Mouse (Mus musculus): ENCODE results near the gene Amdhd2. TPM values are rescaled to one million over a fixed set of nuclear protein-coding genes. Genes with fewer than 3 reads are reported as not detected.

Amdhd2 gene
- 30.8 TPM in 2 replicates for polyA plus RNA-seq (2015; fragmentation: Nextera tagmentation; extraction: Ambion mirVana)

DNA sequence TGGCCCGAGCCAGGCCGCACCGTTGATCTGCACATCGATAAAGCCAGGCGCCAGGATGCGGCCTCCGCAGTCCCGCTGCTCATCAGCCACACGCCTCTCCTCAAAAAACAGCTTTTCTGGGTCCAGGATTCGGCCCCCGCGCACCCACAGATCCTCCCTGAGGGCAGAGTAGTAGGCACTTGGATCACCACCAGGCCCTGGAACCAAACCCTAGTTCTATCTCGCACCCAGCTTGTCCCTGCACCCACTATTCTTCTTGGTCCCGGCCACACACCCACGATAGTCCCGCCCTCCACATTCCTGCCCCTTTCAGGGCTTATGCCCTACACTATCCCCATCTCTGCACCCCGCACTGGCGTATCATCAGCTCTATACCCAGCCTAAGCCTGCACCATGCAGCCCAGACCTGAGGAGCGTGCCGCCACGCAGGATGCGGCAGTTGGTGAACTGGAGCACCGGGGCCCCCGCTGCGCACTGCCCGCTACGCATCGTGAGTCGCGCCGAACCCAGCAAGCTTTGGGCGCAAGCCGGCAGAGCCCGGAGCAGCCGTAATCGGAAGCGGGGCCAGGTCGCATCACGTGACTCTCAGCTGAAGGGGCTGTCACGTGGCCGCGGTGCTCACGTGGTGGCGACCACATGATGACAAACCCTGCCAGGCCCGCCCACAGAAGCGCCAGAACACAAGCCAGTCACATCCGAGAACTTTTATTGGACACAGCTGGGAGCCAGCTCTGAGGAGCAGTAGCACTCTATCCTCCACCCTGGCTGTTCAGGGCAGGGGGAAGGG is at the start of gene Amdhd2:
Amdhd2 (minus strand) TSS at position 591 of the 787 bp plus-strand sequence.
- H3K4me2 ChIP-seq (ENCODE audit: low read depth, low read length) = peak within 1 kb of the TSS; percentile 95
- H3K9me3 ChIP-seq (ENCODE audit: control insufficient read depth, low read length) = no peaks in the 10 kb centered on the region
- under 1% methylated on average over 47 of the region's 47 CpGs for WGBS
- ATAC-seq (ENCODE audit: low read depth) = peak; percentile 89
- peak within 1 kb of the TSS; percentile 86 for H3K4me3 ChIP-seq (ENCODE audit: low read length)
- H3K9ac ChIP-seq (ENCODE audit: low read length) = peak within 1 kb of the TSS; percentile 84
- H3K4me1 ChIP-seq (replicated peaks; ENCODE audit: control insufficient read depth, insufficient read depth, low read length) = peaks cover 17% of the 10 kb centered on the region
- no peaks in the 10 kb centered on the region for H3K27me3 ChIP-seq (ENCODE audit: control insufficient read depth, insufficient read depth, low read depth, low read length)
- peaks cover 4% of the 10 kb centered on the region for H3K36me3 ChIP-seq (ENCODE audit: control insufficient read depth, insufficient read depth, low read length)
- peak within 1 kb of the TSS; percentile 77 for H3K27ac ChIP-seq (ENCODE audit: low read length)

GRCm38 (mm10) chr17:24213186-24213585 is 49.6 kb upstream of the Amdhd2 start:
- 49% methylated on average over 6 of the region's 6 CpGs for WGBS
- Histone ChIP-seq H3K27ac (ENCODE audit: low read length) (peak overlapping the region; percentile 37; the same call in 1 of the 2 replicates), H3K4me1 (replicated peaks; ENCODE audit: control insufficient read depth, insufficient read depth, low read length) (peaks cover 28% of the 10 kb centered on the region), H3K9ac (ENCODE audit: low read length) (no peak overlapping the region), H3K4me3 (ENCODE audit: low read length) (no peak overlapping the region), H3K27me3 (ENCODE audit: control insufficient read depth, insufficient read depth, low read depth, low read length) (peaks cover 2% of the 10 kb centered on the region; the same call in 1 of the 2 replicates), H3K4me2 (ENCODE audit: low read depth, low read length) (no peak overlapping the region), H3K9me3 (ENCODE audit: control insufficient read depth, low read length) (no peaks in the 10 kb centered on the region), H3K36me3 (ENCODE audit: control insufficient read depth, insufficient read depth, low read length) (peaks cover 13% of the 10 kb centered on the region)
- no peak for ATAC-seq (ENCODE audit: low read depth)

DNA sequence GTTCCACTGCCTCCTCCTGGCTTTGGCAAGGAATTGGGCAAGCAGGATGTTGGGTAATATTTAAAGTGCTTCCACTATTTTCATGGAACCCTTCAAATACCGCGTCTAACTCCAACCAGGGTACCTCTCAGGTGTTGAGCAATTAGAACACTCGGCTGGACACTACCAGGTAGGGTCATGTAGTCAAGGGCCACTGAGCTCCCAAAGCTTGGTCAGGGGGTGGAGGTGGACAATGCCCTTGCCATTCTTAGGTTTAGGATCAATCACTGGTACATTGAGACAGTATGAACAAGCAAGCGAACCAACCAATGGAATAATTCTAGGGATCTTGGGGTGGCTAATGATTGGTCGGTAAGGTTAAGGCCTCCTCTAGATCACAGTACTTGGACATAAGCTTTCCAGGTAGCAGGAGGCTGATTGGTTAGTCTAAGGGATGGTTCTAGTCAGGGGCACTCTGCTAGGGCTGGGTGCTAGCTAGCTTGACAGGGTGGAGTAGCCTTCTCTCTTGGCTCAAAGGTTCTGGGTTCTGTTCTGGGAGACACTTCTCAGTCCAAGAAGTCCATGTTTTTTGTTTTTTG is 49.0 kb upstream of the Amdhd2 start:
- Histone ChIP-seq H3K4me3 (ENCODE audit: low read length) (peak overlapping the region; percentile 54), H3K36me3 (ENCODE audit: control insufficient read depth, insufficient read depth, low read length) (peaks cover 13% of the 10 kb centered on the region), H3K4me2 (ENCODE audit: low read depth, low read length) (peak overlapping the region; percentile 96), H3K27ac (ENCODE audit: low read length) (peak overlapping the region; percentile 37; the same call in 1 of the 2 replicates), H3K4me1 (replicated peaks; ENCODE audit: control insufficient read depth, insufficient read depth, low read length) (peaks cover 35% of the 10 kb centered on the region), H3K9ac (ENCODE audit: low read length) (no peak overlapping the region; the same call in 1 of the 2 replicates), H3K9me3 (ENCODE audit: control insufficient read depth, low read length) (no peaks in the 10 kb centered on the region), H3K27me3 (ENCODE audit: control insufficient read depth, insufficient read depth, low read depth, low read length) (peaks cover 8% of the 10 kb centered on the region; the same call in 1 of the 2 replicates)
- WGBS = 28% methylated on average over 5 of the region's 5 CpGs
- ATAC-seq (ENCODE audit: low read depth) = no peak

GRCm38 (mm10) chr17:24211631-24212440 is 48.3 kb upstream of the Amdhd2 start:
- Histone ChIP-seq H3K4me3 (ENCODE audit: low read length) (peak overlapping the region; percentile 54), H3K4me1 (replicated peaks; ENCODE audit: control insufficient read depth, insufficient read depth, low read length) (peaks cover 42% of the 10 kb centered on the region), H3K4me2 (ENCODE audit: low read depth, low read length) (peak overlapping the region; percentile 96), H3K9me3 (ENCODE audit: control insufficient read depth, low read length) (no peaks in the 10 kb centered on the region), H3K27ac (ENCODE audit: low read length) (peak overlapping the region; percentile 51), H3K27me3 (ENCODE audit: control insufficient read depth, insufficient read depth, low read depth, low read length) (peaks cover 12% of the 10 kb centered on the region; the same call in 1 of the 2 replicates), H3K36me3 (ENCODE audit: control insufficient read depth, insufficient read depth, low read length) (peaks cover 13% of the 10 kb centered on the region), H3K9ac (ENCODE audit: low read length) (peak overlapping the region; percentile 74)
- peak; percentile 7 for ATAC-seq (ENCODE audit: low read depth)
- WGBS = 3% methylated on average over 37 of the region's 37 CpGs

DNA sequence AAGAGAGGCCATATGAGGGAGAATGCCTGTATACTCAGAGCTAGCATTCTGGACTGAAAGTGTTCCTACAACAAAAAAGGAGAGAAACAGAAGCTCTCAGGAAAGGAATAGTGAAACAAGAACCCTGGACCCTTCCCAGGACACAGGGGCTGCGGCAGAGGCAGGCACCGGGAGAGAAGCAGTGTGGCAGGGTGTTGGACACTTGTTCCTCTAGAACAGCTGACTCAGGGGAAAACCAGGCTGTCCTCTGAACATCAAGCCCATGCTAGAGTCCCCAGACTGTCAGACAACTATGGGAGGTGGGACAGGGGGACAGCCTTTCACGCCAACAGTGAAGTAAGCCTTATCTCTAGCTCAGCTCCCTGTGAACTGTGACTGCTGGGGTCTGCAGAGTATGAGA is 47.0 kb upstream of the Amdhd2 start:
- ATAC-seq (ENCODE audit: low read depth) = no peak
- no peak overlapping the region for H3K4me2 ChIP-seq (ENCODE audit: low read depth, low read length)
- no peak overlapping the region for H3K4me3 ChIP-seq (ENCODE audit: low read length)
- peaks cover 54% of the 10 kb centered on the region for H3K4me1 ChIP-seq (replicated peaks; ENCODE audit: control insufficient read depth, insufficient read depth, low read length)
- no peak overlapping the region for H3K9ac ChIP-seq (ENCODE audit: low read length)
- no peaks in the 10 kb centered on the region for H3K9me3 ChIP-seq (ENCODE audit: control insufficient read depth, low read length)
- peaks cover 2% of the 10 kb centered on the region for H3K36me3 ChIP-seq (ENCODE audit: control insufficient read depth, insufficient read depth, low read length)
- 72% methylated on average over 3 of the region's 3 CpGs for WGBS
- no peak overlapping the region for H3K27ac ChIP-seq (ENCODE audit: low read length)
- peaks cover 21% of the 10 kb centered on the region for H3K27me3 ChIP-seq (ENCODE audit: control insufficient read depth, insufficient read depth, low read depth, low read length)

GRCm38 (mm10) chr17:24209916-24210240 is 46.3 kb upstream of the Amdhd2 start:
- peak overlapping the region; percentile 87 for H3K27ac ChIP-seq (ENCODE audit: low read length)
- H3K9ac ChIP-seq (ENCODE audit: low read length) = no peak overlapping the region; the same call in 1 of the 2 replicates
- H3K36me3 ChIP-seq (ENCODE audit: control insufficient read depth, insufficient read depth, low read length) = no peaks in the 10 kb centered on the region
- H3K4me2 ChIP-seq (ENCODE audit: low read depth, low read length) = no peak overlapping the region
- peaks cover 21% of the 10 kb centered on the region for H3K27me3 ChIP-seq (ENCODE audit: control insufficient read depth, insufficient read depth, low read depth, low read length)
- 61% methylated on average over 3 of the region's 3 CpGs for WGBS
- H3K4me1 ChIP-seq (replicated peaks; ENCODE audit: control insufficient read depth, insufficient read depth, low read length) = peaks cover 55% of the 10 kb centered on the region
- H3K9me3 ChIP-seq (ENCODE audit: control insufficient read depth, low read length) = no peaks in the 10 kb centered on the region
- no peak overlapping the region for H3K4me3 ChIP-seq (ENCODE audit: low read length)
- ATAC-seq (ENCODE audit: low read depth) = no peak

- Histone ChIP-seq H3K36me3 (ENCODE audit: control insufficient read depth, insufficient read depth, low read length) (no peaks in the 10 kb centered on the region), H3K4me1 (replicated peaks; ENCODE audit: control insufficient read depth, insufficient read depth, low read length) (peaks cover 61% of the 10 kb centered on the region), H3K4me2 (ENCODE audit: low read depth, low read length) (peak within 1 kb of the TSS; percentile 96), H3K27ac (ENCODE audit: low read length) (peak within 1 kb of the TSS; percentile 87), H3K9ac (ENCODE audit: low read length) (peak within 1 kb of the TSS; percentile 77), H3K4me3 (ENCODE audit: low read length) (peak within 1 kb of the TSS; percentile 72), H3K27me3 (ENCODE audit: control insufficient read depth, insufficient read depth, low read depth, low read length) (peaks cover 21% of the 10 kb centered on the region), H3K9me3 (ENCODE audit: control insufficient read depth, low read length) (no peaks in the 10 kb centered on the region)
- WGBS = 1% methylated on average over 41 of the region's 43 CpGs
- peak; percentile 63 for ATAC-seq (ENCODE audit: low read depth)
Observed at GRCm38 (mm10) chr17:24209043-24209915, 45.7 kb upstream of the Amdhd2 start, which contains the start of gene Ntn3. Gene Ntn3, minus strand, starts transcription at chr17:24209531.

DNA sequence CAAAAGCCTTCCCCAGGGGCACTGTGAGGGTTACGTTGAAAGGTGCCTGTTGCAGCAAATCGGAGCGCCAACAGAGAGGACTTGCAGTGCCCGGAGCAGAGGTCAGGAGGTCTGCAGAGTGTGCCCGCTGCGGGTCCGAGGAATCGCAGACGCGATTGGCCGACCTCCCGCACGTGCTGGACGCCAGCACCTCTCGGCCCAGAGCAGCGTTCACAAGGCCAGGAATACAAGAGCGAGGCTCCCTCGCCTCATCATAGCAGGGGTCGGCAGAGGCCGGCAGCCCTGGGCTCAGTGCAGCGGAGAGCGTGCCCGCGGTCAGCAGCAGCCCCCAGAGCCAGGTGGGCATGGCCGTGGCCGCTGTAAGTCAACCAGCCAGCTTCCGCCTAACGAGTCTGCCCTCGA is 45.1 kb upstream of the Amdhd2 start:
- WGBS = 3% methylated on average over 29 of the region's 29 CpGs
- Histone ChIP-seq H3K9ac (ENCODE audit: low read length) (peak overlapping the region; percentile 77), H3K36me3 (ENCODE audit: control insufficient read depth, insufficient read depth, low read length) (no peaks in the 10 kb centered on the region), H3K4me3 (ENCODE audit: low read length) (peak overlapping the region; percentile 72), H3K27me3 (ENCODE audit: control insufficient read depth, insufficient read depth, low read depth, low read length) (peaks cover 21% of the 10 kb centered on the region), H3K4me2 (ENCODE audit: low read depth, low read length) (peak overlapping the region; percentile 96), H3K27ac (ENCODE audit: low read length) (peak overlapping the region; percentile 87), H3K9me3 (ENCODE audit: control insufficient read depth, low read length) (no peaks in the 10 kb centered on the region), H3K4me1 (replicated peaks; ENCODE audit: control insufficient read depth, insufficient read depth, low read length) (peaks cover 63% of the 10 kb centered on the region)
- ATAC-seq (ENCODE audit: low read depth) = peak; percentile 2; the same call in 1 of the 2 replicates
